Mouse (Mus musculus) gastrocnemius, postnatal 36 days (tissue): ENCODE data around the gene Cpa5. TPM values are rescaled to one million over a fixed set of nuclear protein-coding genes. Genes with fewer than 3 reads are reported as not detected.

Experiments
- DNase-seq, 2 experiments: peaks; one replicate each; pipeline ENCODE4 v3.0.0; 2022
- intact Hi-C: fragments of 180-260 bp; cut with DNase I; formaldehyde crosslinking; loops from one replicate; pipeline ENCODE4 v1.15.1; 2025
- total RNA-seq, 2 experiments: library from RNA; stranded (reverse); gene quantifications; 2 replicates each; pipeline ENCODE4 v1.2.3; 2021

Cpa5 gene
- total RNA-seq, 2 experiments from 2014 or later: not detected

DNA sequence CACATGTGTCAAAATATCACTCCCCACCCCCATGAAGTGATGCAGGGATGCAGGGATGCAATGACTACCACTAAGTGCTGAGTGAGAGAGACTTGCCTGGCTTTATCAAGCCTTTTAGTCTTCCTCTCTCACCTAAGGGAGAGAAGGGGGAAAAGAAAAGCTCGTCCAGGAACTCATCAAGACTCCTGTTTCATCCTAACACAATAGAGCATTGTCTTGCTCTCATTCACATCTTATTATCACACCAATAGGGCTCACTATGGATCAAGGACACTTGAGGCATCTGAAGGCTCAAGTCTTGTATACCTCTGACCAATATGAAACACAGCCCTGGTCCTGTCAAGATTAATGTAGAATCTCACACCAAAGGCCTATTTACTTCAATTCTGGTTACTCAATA is 9.8 kb upstream of the Cpa5 start:
- no peak for DNase-seq
- intact Hi-C loops: no loop called here

DNA sequence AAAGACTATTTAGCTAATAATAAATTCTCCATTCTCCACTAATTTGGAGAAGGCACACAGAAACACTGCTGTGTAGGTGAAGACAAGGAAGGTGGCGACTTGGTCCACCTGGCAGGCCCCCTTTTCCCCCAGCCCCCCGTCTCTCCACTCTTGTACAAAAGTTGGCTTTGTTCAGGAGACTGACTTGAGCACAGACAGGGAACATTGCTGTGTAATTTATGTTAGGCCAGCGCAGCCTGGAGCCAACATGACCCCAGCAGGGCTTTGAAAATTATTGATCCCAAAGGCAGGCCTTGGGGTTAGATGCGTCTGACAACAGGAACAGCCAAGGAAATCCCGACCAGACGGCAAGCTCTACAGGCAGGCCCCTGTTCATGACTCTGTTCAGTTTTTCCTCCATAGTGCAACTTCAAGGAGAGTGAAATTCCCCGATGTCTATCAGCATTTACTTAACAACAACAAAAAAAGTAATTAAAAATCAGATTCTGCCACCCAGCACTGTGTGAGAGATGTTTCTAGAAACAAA is 6.4 kb upstream of the Cpa5 start:
- DNase-seq: no peak
- intact Hi-C loops: no loop called here

DNA sequence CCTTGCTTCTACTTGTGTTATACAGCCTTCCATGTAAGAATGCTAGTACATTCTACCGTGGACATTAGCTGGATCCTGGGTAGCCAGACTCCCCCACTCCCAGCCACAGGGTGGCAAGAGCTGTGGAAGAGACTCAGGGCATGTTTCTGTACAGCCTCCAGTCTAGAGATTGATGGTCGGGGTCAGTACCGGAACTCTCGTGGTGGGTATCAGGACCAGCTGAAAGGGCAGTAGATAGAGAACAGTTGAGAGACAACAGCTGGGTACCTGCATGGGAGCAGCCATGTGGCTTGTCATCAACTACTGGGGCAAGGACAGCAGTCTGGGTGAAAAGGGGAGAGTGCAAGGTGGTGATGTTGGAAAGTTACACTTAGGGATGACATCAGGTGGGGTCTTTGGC is 5.7 kb upstream of the Cpa5 start:
- no peak for DNase-seq
- intact Hi-C loops: no loop called here

DNA sequence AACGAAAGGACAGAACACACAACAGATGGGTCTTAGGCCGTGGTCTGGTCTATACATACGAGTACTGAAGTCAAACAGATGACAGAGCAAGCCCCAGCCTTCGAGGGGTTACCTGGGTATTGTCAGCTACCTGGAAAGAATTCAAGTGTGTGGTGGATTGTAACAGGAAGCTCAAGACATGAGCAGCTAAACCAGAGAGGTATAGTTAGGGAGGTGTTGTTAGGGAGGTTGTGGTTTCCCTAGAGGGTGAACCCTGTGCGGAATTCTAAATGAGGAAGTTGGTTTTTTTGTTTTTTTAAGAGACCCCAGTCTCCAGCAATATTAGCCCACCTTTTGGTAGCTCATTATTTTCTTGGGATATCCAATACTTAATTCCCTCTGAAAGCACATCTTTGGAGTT is 5.1 kb upstream of the Cpa5 start:
- DNase-seq: no peak
- intact Hi-C loops: no loop called here

DNA sequence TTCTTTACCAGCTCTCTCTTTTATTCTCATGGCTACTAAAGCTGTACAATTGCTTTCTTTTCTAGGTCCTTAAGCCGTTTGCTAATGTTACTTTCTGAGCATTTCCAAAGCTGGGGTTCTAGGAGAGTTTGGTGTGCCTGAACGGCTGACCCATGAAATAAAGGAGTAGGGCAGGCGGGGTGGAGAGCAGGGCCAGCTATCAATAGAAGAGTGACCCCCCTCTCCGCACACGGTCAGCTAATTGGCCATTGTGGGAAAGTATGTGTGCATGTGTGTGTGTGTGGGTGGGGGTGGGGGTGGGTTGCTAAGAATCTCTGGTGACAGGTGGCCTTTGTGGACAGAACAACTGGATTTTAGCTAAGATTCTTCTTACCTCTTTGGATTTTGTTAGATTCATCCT is 402 bp downstream of the Cpa5 start:
- intact Hi-C loops: no loop called here
- no peak for DNase-seq

DNA sequence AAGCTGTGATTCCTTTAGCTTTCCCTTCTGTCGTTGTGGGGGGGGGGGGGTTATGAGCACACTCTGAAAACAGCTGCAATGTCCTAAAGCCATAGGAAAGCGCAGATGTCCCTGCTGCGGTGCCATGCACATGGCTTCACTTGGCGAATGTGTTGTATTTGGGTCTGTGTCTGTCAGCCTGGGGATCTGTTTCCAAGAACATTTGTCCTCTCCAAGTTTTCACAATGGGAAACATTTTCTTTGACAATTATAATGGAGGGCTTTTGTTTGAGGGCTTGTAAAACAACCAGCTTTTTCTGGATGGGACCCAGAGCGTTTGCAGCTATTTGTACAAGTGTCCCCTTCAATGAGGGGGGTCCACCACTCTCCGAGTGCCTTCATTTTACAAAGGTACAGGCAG is 3.4 kb downstream of the Cpa5 start:
- peak in 1 of 2 experiments; percentile 6 for DNase-seq
- intact Hi-C loops: no loop called here

DNA sequence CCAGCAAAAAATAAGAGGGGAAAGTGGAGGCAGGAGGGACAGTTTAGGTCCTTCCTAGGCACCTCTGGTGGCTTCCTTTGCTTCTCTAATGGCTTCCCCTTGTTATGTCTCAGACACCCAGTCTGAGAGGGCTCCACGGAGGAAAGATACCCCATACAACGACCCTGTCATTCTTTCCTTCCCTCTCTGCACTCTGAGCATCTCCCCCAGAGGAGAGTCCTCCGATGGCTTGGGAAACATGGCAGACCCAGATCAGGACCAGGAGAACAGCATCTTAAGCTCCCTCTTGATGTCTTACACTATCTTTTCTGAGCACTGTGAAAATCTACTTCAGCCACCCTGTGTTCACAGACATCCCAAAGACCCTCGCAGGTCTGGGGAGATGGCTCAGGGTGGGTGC is 4.9 kb downstream of the Cpa5 start:
- DNase-seq: peak in 1 of 2 experiments; percentile 2
- intact Hi-C loops: no loop called here

DNA sequence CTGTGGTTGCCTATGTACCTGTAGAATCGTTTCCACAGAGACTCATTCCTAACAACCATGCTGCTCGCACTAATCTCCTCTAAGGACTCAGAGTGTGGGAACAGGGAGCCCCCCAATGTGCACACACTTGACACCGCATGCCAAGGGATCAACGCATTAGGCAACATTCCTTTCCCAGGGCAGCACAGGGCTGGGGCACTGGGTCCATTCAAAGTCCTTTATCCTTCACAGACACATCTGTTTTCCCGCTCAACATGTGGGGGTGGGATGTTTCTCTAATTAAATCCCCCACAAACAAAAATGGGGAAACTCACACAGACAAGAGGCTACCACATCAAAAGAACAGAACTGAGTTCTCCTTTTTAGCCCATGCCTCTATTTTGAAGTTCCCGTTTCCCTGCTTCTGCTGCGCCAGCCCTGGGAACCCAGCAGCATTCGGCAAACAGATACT is 5.7 kb downstream of the Cpa5 start:
- DNase-seq: peak in 1 of 2 experiments; percentile 10
- intact Hi-C loops: no loop called here

DNA sequence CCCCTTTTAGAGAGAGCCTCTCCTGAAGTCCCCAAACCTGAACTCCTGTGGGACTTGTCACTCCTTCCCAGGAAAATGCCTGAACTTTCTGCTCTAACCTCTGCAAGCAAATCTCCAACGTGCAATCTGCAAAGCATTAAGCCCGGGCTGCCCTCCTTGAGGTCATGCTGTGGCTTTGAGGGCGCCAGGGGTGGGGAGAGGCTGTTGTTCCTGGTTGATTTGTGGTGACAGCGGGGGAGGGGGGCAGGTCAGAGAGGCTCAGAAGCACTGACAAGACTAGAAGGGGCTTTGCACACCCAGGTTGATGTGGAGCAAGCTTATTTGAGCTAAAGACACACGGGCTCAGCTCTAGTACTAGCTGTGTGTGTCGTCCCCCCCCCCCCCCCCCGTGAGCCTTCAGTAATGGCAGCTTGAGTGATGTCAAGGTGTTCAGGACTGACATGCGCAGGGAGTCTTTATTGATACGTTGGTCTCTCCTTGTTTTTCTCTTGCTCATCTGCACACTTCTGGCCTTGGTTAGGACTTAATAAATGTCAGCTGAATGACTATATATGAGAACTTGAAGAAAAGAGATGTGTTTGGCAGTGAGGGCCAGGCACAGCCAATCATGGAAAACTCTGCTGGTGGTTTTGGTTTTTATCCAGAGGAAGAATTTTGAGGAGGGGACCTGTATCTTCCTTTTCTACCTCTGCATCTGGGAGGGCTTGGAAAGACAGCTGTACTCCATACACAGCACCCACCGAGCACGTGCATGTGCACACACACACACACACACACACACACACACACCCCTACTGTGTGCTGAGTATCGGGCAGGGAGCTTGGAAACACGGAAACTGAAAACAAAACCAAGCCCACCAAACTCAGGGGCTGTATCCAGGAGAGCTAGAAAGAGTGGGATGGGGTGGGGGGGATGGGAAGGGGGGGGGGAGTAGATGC is 6.5 kb downstream of the Cpa5 start:
- DNase-seq: peak in 1 of 2 experiments; percentile 16
- intact Hi-C loops: no loop called here

DNA sequence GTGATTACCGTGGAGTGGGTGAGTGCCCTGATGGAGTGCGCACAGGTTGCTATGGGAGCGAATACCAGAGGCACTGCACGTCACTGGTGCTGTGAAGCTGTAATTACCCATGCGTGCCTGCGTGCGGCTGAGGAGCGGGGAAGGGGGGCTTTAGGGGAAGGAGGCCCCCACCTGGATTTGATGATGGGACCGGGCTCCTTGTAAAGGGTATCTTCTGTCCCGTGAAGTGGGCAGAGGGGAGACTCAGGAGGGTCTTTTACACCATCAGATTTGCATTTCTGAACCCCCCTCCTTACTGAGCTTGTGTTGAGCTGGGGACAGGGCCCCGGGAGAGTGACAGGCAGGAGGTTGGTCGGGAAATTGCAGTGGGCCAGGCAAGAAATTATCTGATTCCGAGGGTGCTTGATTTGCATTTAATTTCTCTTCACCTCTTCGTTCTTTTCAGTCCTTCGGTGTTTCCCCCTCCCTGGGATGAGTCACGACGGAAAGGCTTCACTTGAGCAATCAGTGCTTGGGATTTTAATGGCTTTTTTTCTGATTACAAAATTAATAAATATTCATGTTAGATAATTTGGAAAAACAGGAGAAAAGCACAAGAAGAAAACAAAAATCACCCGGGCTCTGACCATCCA is 7.3 kb downstream of the Cpa5 start:
- intact Hi-C loops: no loop called here
- peak in 1 of 2 experiments; percentile 10 for DNase-seq

DNA sequence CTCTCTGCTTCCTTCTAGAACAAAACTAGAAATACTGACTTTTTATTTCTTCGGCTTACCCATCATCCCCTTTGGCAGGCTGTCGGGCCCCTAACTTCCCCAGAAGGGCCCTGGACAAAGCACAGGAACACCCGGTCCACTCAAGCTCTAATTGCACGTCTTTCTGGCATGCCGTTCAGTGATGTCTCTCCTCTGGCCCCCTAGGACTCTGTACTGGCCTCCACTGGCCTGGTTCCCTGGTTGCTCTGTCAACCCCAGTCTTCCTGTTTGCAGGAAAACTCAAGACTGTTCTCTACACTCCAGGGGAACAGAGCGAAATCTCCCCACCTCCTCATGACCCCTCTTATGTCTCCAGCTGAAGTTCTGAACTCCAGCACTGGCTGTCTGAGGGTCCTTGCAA is 7.9 kb downstream of the Cpa5 start:
- intact Hi-C loops: no loop called here
- peak; percentile 21 to 48 for DNase-seq

DNA sequence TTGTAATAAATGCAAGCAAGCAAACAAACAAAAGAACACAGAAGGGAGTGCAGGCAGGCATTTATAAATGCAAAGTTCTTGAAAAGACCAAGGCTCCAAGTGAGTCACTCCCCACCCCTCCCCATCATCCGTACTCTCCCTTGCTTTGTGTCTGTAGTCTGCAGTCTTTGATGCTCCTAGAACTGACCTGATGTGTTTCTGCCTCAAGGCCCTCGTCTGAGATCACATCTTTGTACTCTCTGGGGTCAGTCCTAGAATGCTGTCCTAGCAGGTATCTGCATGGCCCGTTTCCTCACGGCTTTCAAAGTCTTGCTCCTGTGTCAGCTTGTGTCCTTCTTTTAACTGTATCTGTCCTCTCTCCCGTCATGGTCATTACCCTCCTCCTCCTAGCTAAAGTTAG is 8.8 kb downstream of the Cpa5 start:
- peak in 1 of 2 experiments; percentile 6 for DNase-seq
- intact Hi-C loops: no loop called here

DNA sequence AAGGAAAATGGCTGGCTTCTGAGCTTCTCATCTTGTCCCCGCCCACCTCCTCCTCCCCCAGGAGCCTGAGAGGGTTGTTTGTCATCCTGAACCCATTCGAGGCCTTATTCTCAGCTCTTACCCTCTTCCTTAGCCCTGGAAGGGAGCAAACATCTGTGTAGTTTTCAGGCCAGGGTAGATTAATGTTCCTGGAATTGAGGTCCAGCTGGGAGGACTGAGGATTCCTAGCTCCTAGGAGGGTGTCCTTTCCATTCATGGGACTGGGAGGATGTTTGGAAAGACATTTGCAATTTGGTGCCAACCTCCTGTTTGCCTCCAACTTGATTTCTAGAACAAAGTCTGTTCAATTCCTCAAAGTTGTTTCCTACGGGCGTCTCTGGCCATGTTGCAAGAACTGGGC is 9.8 kb downstream of the Cpa5 start:
- intact Hi-C loops: no loop called here
- peak; percentile 14 to 25 for DNase-seq

DNA sequence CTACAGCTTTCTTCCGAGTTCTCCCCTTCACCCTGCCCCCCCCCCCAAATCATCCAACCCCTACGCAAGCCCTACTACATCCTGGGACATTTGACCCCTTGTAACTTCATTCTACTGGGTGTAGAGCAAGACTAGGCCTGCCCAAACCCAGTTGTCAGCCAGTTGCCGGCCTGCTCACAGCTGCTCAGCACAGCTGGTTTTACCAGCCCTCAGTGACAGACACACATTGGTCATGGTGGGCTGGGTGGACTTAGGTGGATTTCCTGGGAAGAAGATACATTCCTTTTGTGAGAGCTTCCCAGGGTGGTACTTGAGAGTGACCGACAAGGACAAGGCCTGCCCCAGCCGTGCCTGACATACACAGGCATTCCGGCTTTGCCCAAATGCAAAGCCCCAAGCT is 10.2 kb downstream of the Cpa5 start:
- intact Hi-C loops: no loop called here
- peak in 1 of 2 experiments; percentile 11 for DNase-seq

DNA sequence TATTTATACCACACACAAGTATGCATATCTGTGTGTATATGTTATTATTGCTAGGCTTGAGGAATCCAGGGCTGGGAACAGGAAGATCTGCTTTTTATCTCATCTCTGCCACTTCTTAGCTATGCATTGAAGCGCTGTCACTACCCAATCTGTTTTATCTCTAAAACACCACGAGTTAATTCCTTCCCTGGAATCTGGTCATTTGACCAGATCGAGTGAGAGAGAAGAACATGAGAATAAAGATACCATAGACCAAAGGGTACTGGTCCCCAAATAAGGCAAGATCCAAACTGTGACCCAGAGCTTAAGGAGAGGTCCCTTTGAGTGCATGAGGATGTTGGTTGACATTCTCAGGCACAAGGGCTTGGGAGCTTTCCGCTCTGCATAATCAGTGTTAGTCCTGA is 11.2 kb downstream of the Cpa5 start:
- no peak for DNase-seq
- intact Hi-C loops: no loop called here

DNA sequence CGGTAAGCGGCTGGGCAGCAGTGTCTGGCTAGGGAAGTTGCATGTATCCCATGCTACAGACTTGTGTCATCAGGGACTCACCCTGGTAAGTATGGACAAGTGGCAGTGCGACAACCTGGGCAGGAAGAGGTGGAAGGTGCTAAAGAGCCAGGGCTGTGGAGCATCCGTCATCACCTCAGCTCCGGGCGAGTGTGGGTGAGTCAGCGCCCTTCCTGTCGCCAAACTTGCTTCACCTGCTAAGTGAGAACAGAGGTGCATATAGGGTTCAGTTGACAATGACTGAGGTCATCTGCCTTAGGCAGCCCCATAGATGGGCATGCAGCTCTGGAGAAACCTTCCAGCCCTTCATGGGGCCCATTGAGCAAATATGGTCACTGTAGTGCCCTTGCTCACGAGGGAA is 14.0 kb downstream of the Cpa5 start:
- intact Hi-C loops: no loop called here
- no peak for DNase-seq

DNA sequence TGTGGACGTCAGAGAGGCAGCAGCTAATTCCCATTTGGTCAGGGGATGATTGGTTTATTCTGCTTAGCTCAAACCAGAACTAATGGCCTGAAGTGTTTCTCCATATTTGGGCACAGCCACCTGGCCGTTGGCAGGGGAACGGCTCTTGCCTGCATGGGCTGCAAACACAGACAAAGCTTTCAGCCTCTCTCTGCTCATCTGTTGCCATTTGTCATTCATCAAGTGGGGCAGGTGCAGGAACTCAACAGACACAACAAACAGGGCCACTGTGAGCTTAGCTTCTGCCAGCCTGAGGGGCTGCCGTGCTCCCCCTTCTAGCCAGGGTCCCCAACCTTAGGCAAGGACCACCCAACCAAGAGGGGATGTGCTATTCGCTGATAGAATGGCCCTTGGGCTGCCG is 17.3 kb downstream of the Cpa5 start:
- intact Hi-C loops: no loop called here

DNA sequence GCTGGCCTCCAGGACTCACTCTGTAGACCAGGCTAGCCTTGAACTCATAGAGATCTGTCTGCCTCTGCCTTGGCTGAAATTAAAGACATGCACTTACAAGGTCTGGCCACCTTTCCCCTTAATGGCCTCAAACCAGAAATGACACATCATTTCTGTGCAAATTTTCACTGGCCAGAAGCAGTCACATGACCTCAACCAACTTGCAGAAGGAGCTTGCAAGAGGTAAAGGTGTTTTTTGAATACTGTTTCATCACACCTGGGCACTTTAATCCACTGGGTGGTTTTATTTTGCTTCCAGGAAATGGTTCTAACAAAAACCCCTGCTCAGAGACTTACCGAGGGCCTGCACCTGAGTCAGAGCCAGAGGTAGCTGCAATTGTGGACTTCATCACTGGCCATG is 19.2 kb downstream of the Cpa5 start:
- intact Hi-C loops: no loop called here
- no peak for DNase-seq

More for the DNA sequence above, 17.3 kb downstream of the Cpa5 start:
- DNase-seq: no peak

DNA sequence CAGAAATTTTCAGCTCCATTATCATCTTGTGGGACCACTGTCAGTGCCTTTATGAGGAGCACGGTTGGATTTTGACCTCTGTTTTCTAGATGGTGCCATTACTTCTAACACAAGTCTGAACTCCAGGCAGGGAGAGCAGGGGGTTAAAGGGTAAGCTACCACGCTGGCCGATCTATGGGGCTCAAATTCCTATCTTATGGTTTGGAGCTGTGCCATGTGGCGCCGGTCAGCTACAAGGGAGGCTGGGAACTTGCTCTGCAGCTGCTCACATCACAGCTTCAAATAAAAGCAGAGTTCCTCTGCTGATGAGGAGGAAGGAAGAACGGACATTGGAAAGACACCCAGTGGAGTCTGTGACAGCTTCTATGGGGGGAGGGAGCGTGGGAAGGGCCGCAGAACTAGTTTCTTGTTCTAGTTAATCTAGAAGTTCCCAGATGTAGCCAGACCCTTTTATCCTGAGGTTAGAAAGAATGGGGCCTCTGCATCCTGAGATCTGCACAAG is 24.6 kb downstream of the Cpa5 start:
- intact Hi-C loops: no loop called here

DNA sequence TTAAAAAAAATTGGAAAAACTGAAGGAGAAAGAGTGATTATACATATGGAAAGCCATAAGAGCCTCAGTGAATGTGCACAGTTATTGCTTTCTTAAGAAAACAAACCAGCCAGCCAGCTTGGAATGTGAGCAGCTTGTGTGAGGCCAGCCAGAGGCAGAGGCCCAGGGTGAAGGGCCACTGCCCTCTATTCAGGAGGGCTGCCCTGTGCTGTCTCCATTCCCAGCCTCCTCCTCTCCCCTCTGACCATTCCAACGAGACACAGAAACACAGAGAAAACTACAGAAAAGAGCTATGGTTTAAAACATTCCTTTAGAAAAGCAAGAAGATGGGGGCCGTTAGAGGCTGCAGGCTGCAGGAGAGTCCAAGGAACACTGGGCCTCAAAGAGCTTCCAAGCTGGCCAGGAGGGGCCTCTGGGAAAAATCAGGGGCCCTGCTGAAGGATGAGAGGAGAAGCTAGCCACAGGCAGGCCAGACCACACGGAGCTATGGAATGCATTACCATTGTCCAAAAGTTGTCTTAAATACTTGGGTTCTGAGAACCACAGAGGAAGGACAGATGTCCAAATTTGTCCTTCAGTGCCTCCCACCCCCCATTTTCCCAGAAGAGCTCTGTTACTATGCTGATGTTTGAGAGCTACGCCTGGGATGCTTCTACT is 25.5 kb downstream of the Cpa5 start:
- no peak for DNase-seq
- intact Hi-C loops: no loop called here

More for the DNA sequence above, 24.6 kb downstream of the Cpa5 start:
- DNase-seq: no peak
